Mouse (Mus musculus): Measurements from ENCODE around the gene Osbpl11. TPM values are rescaled to one million over a fixed set of nuclear protein-coding genes. Genes with fewer than 3 reads are reported as not detected.

Osbpl11 gene
- polyA plus RNA-seq, 1 experiment: 6.9 TPM

DNA sequence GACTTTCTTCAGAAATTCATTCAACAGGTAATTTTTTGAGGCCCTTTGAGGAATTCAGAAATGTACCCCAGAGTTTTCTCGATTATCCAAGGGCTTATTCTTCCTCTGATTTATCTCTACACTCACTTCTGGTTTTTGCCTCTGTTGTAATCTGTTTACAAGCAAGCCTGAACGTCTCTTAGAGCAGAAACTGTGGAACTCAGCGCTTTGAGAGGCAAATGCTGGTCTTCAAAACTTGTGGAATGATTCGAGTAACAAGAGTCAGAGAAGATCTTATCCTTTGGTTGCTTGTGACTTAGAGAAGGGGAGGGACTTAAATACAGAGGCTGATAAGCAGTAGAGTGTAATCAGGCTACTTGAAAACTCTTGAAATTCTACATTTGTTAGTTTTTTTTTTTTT, 1.3 kb downstream of the Osbpl11 start:
- no peak for TF ChIP-seq POLR2A (IDR thresholded peaks at IDR 0.05; ENCODE audit: low read depth, low read length)
- TF ChIP-seq CTCF (IDR thresholded peaks at IDR 0.05; ENCODE audit: extremely low read depth, insufficient read depth, insufficient read length, insufficient replicate concordance): no peak
- H3K4me3 ChIP-seq (ENCODE audit: extremely low read depth, insufficient read depth, insufficient read length): peak overlapping the region; percentile 96; the same call in 1 of the 2 replicates

DNA sequence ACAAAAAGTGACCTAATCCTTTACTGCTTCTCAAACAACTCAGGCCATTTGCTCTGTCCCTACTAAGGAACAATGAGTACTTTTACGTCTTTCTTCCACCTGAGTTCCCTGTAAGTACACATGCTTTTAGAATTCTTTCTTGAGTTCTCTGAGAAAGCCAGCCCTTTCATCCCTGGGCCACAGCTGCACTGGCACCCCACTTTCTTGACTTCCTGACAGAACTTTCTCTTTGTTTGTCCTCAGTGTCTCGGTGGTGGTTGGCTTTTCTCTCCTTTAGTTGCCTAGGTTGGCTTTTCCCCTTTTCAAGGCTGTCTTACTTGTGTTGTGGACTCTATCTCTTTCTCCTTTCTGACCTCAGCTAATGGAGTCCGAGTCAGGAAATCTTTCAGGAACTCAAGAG, 3.2 kb downstream of the Osbpl11 start:
- Histone ChIP-seq H3K27ac (ENCODE audit: insufficient read depth, low read length) (no peak overlapping the region), H3K27me3 (ENCODE audit: control insufficient read depth, insufficient read depth, low read length) (no peaks in the 10 kb centered on the region)
- no peak for DNase-seq (ENCODE audit: low read depth in 1 of 2, low spot score in 2 of 2)

More for the DNA sequence above, 1.3 kb downstream of the Osbpl11 start:
- Histone ChIP-seq H3K36me3 (ENCODE audit: control insufficient read depth, insufficient read depth, low read length) (no peaks in the 10 kb centered on the region), H3K27me3 (ENCODE audit: control insufficient read depth, insufficient read depth, low read length) (no peaks in the 10 kb centered on the region), H3K4me1 (ENCODE audit: control insufficient read depth, insufficient read depth, insufficient read length) (peaks cover 2% of the 10 kb centered on the region; the same call in 1 of the 2 replicates), H3K27ac (ENCODE audit: insufficient read depth, low read length) (no peak overlapping the region)
- 9% methylated on average over 4 of the region's 4 CpGs for WGBS
- no peak for DNase-seq (ENCODE audit: low read depth in 1 of 2, low spot score in 2 of 2)

DNA sequence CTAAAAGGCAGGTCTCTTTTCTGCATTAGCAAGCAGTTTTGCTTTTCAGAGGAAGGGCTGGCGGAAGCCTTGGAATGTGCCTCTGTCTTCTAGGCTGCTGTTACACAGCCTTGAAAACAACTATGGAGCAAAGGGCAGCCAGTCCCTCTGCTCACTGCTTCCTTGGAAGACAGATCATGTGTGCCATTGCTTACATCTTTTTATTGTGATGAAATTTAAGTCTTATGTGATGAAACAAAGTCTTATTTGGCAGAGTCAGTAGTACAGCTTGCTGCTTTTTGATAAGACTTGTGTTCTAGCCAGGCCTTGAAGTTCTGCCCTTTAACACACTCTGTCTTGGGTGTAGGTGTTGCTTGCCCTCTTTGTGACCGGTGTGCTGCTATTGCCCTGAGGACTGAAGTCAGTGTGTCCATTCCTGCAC, 6.8 kb downstream of the Osbpl11 start:
- no peaks in the 10 kb centered on the region for H3K36me3 ChIP-seq (ENCODE audit: control insufficient read depth, insufficient read depth, low read length)
- no peaks in the 10 kb centered on the region for H3K27me3 ChIP-seq (ENCODE audit: control insufficient read depth, insufficient read depth, low read length)
- no peak overlapping the region for H3K27ac ChIP-seq (ENCODE audit: insufficient read depth, low read length)
- no peak for TF ChIP-seq POLR2A (IDR thresholded peaks at IDR 0.05; ENCODE audit: low read depth, low read length)
- TF ChIP-seq CTCF (IDR thresholded peaks at IDR 0.05; ENCODE audit: extremely low read depth, insufficient read depth, insufficient read length, insufficient replicate concordance): no peak
- DNase-seq (ENCODE audit: low read depth in 1 of 2, low spot score in 2 of 2): no peak
- H3K4me3 ChIP-seq (ENCODE audit: extremely low read depth, insufficient read depth, insufficient read length): no peak overlapping the region
- WGBS: 89% methylated on average over 2 of the region's 2 CpGs
- peaks cover 2% of the 10 kb centered on the region; the same call in 1 of the 2 replicates for H3K4me1 ChIP-seq (ENCODE audit: control insufficient read depth, insufficient read depth, insufficient read length)

More for the DNA sequence above, 3.2 kb downstream of the Osbpl11 start:
- WGBS: 43% methylated on average over 3 of the region's 3 CpGs
- Histone ChIP-seq H3K36me3 (ENCODE audit: control insufficient read depth, insufficient read depth, low read length) (no peaks in the 10 kb centered on the region), H3K4me3 (ENCODE audit: extremely low read depth, insufficient read depth, insufficient read length) (no peak overlapping the region), H3K4me1 (ENCODE audit: control insufficient read depth, insufficient read depth, insufficient read length) (peaks cover 2% of the 10 kb centered on the region; the same call in 1 of the 2 replicates)
- TF ChIP-seq POLR2A (IDR thresholded peaks at IDR 0.05; ENCODE audit: low read depth, low read length): no peak
- no peak for TF ChIP-seq CTCF (IDR thresholded peaks at IDR 0.05; ENCODE audit: extremely low read depth, insufficient read depth, insufficient read length, insufficient replicate concordance)

DNA sequence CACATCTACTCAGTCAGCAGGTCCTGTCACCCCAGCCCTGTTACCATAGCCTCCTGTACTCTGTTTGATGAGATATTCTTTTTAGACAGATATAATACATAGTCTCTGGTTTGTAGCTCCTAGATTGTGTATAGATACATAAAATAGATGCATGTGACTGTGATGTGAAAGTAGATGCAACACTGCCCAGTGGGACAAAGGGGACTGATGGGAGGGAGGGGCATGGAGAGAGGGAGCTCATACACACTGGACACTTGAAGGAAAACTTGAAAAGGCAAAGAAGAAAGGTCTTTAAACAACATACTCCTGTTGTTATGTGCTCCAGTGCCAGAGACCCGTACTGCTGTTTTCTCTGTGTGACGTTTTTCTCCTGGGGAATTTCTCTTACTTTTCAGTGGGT, 7.4 kb downstream of the Osbpl11 start:
- H3K4me3 ChIP-seq (ENCODE audit: extremely low read depth, insufficient read depth, insufficient read length): no peak overlapping the region
- WGBS: 86% methylated on average over 2 of the region's 2 CpGs
- no peaks in the 10 kb centered on the region for H3K27me3 ChIP-seq (ENCODE audit: control insufficient read depth, insufficient read depth, low read length)
- H3K36me3 ChIP-seq (ENCODE audit: control insufficient read depth, insufficient read depth, low read length): no peaks in the 10 kb centered on the region
- no peak for TF ChIP-seq POLR2A (IDR thresholded peaks at IDR 0.05; ENCODE audit: low read depth, low read length)
- TF ChIP-seq CTCF (IDR thresholded peaks at IDR 0.05; ENCODE audit: extremely low read depth, insufficient read depth, insufficient read length, insufficient replicate concordance): no peak
- no peaks in the 10 kb centered on the region for H3K4me1 ChIP-seq (ENCODE audit: control insufficient read depth, insufficient read depth, insufficient read length)
- no peak for DNase-seq (ENCODE audit: low read depth in 1 of 2, low spot score in 2 of 2)
- no peak overlapping the region for H3K27ac ChIP-seq (ENCODE audit: insufficient read depth, low read length)

DNA sequence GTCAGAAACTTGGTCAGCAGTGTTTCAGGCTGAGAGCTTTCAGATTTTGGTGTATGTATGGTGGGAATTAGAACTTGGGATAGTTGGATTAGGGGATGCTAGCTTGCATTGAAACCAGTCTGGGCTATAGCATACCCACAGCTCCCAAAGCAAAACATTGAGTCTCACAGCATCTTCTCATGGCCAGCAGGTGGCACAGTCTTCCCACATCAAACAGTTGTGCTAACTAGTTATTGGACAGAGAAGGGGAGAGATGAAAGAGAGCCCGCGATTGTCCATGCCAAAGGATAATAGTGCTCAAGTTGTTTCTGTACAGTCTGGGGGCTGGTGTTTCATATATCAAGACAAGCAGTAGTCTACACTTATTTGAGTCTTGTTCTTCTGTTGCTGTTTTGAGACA, 8.8 kb downstream of the Osbpl11 start:
- Histone ChIP-seq H3K36me3 (ENCODE audit: control insufficient read depth, insufficient read depth, low read length) (no peaks in the 10 kb centered on the region), H3K4me3 (ENCODE audit: extremely low read depth, insufficient read depth, insufficient read length) (no peak overlapping the region), H3K27ac (ENCODE audit: insufficient read depth, low read length) (no peak overlapping the region), H3K27me3 (ENCODE audit: control insufficient read depth, insufficient read depth, low read length) (no peaks in the 10 kb centered on the region), H3K4me1 (ENCODE audit: control insufficient read depth, insufficient read depth, insufficient read length) (no peaks in the 10 kb centered on the region)
- peak in 1 of 2 experiments; percentile 43 for DNase-seq (ENCODE audit: low read depth in 1 of 2, low spot score in 2 of 2)
- TF ChIP-seq POLR2A (IDR thresholded peaks at IDR 0.05; ENCODE audit: low read depth, low read length) (no peak), CTCF (IDR thresholded peaks at IDR 0.05; ENCODE audit: extremely low read depth, insufficient read depth, insufficient read length, insufficient replicate concordance) (peak; percentile 47; the same call in 1 of the 2 replicates)
- 20% methylated on average over 2 of the region's 2 CpGs for WGBS

GRCm38 (mm10) chr16:33195686-33196313, 10.9 kb downstream of the Osbpl11 start:
- no peak for DNase-seq (ENCODE audit: low read depth in 1 of 2, low spot score in 2 of 2)
- no peaks in the 10 kb centered on the region for H3K36me3 ChIP-seq (ENCODE audit: control insufficient read depth, insufficient read depth, low read length)
- H3K27me3 ChIP-seq (ENCODE audit: control insufficient read depth, insufficient read depth, low read length): no peaks in the 10 kb centered on the region
- H3K27ac ChIP-seq (ENCODE audit: insufficient read depth, low read length): no peak overlapping the region
- H3K4me3 ChIP-seq (ENCODE audit: extremely low read depth, insufficient read depth, insufficient read length): no peak overlapping the region
- WGBS: 66% methylated on average over 4 of the region's 5 CpGs
- TF ChIP-seq CTCF (IDR thresholded peaks at IDR 0.05; ENCODE audit: extremely low read depth, insufficient read depth, insufficient read length, insufficient replicate concordance): no peak
- no peak for TF ChIP-seq POLR2A (IDR thresholded peaks at IDR 0.05; ENCODE audit: low read depth, low read length)
- no peaks in the 10 kb centered on the region for H3K4me1 ChIP-seq (ENCODE audit: control insufficient read depth, insufficient read depth, insufficient read length)

DNA sequence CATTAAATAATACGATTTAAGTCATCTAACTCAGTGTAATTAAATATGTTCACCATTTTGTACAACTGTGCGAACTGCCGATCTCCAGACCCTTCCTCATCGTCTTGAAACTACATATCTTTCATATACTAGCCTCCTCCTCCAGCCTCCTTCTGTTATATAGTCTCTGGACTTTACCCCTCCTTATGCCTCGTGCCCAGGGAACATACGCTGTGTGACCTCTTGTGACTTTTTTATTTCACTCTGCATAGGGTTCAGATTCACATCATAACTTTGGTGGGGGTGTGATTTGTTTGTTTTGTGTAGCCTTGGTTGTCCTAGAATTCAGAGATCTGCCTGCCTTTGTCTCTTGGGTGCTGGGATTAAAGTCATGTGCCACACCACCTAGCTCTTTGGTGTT, 11.7 kb downstream of the Osbpl11 start:
- Histone ChIP-seq H3K36me3 (ENCODE audit: control insufficient read depth, insufficient read depth, low read length) (no peaks in the 10 kb centered on the region), H3K4me3 (ENCODE audit: extremely low read depth, insufficient read depth, insufficient read length) (no peak overlapping the region), H3K4me1 (ENCODE audit: control insufficient read depth, insufficient read depth, insufficient read length) (no peaks in the 10 kb centered on the region), H3K27ac (ENCODE audit: insufficient read depth, low read length) (no peak overlapping the region), H3K27me3 (ENCODE audit: control insufficient read depth, insufficient read depth, low read length) (no peaks in the 10 kb centered on the region)
- no peak for TF ChIP-seq POLR2A (IDR thresholded peaks at IDR 0.05; ENCODE audit: low read depth, low read length)
- TF ChIP-seq CTCF (IDR thresholded peaks at IDR 0.05; ENCODE audit: extremely low read depth, insufficient read depth, insufficient read length, insufficient replicate concordance): no peak
- WGBS: 93% methylated on average over 6 of the region's 6 CpGs
- no peak for DNase-seq (ENCODE audit: low read depth in 1 of 2, low spot score in 2 of 2)

Measured in spleen, adult 2 months (tissue).